Mouse (Mus musculus) layer of hippocampus, postnatal 36 days (tissue): Measurements from ENCODE around the gene Spns3. TPM values are rescaled to one million over a fixed set of nuclear protein-coding genes. Genes with fewer than 3 reads are reported as not detected.

Experiments
- DNase-seq, 2 experiments: peaks; one replicate each; pipeline ENCODE4 v3.0.0; 2022
- total RNA-seq, 2 experiments: library from RNA; stranded (reverse); gene quantifications; 2 replicates each; pipeline ENCODE4 v1.2.3; 2021

The Spns3 gene
- total RNA-seq, 2 experiments from 2014 or later = 0.25 to 0.30 TPM

DNA sequence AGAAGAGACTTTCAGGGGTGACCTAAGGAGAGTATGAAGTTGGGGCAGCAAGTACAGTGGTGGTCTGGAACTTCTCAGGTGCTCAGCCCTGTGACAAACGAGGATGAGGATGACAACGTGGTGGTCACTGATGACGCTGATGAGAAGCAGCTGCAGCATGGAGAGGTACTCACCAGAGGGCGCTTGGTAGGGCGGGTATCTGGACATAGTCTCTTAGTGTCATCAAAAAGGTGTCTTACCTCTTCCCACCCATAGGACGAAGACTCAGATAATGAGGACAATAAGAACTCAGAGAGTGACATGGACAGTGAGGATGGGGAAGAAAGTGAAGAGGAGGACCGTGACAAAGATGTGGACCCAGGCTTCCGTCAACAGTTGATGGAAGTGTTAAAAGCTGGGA is 102.8 kb downstream of the Spns3 start:
- DNase-seq = no peak

DNA sequence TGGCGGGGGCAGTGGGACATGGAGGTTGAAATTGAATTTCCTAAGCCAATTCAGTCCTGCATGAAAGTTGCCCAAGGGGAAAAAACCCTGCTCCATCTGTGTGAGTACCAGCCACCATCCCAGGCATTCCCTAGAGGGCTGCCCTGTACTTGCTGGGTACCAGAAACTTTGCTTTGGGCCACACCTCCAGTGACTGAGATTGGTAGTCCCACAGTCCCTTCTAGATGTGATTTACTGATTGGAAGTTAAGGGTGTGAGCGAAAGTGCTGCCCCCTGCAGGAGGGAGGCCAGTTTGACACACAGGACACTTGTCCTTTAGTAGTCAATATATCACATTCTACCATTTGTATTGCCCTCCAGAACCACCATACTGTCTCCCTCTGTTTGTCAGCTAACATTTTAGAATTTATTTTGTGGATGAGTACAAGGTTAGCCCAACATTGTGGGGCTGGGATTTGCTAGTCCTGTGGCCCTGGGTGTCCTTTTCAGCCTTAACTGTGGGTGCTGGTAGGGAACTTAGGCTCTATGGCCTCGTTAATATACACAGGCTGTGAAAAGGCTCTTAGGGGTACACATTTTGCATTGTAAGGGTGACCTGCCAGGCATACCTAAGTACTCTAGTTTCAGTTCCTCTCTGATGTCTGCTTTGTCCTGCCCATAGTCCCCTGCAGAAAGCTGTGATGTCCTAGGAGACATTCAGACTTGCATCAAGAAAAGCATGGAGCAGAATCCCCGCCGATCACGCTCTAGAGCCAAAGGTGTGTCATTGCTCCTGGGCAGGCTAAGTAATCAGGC is 103.8 kb downstream of the Spns3 start:
- no peak for DNase-seq

Other genes starting within 250 kb of the Spns3 start
- 1 to 10 TPM; 3.6 to 5.8 TPM for gene Xaf1, start 248.9 kb downstream of the Spns3 start, total RNA-seq
- gene Fbxo39, start 236.1 kb downstream of the Spns3 start, total RNA-seq = not detected
- gene Tekt1, start 188.1 kb downstream of the Spns3 start, total RNA-seq = 1 to 10 TPM; 2.2 to 3.1 TPM
- 1 to 10 TPM; 1.5 to 2.7 TPM for gene Smtnl2, start 138.8 kb downstream of the Spns3 start, total RNA-seq
- not detected for gene Ggt6, start 115.0 kb downstream of the Spns3 start, total RNA-seq
- gene Mybbp1a, start 109.2 kb downstream of the Spns3 start, total RNA-seq = 10 to 100 TPM; 51.3 to 52.2 TPM
- 100 to 1,000 TPM in 1 of 2 experiments, 10 to 100 TPM in 1; 91.4 to 129 TPM for gene Spns2, start 60.6 kb downstream of the Spns3 start, total RNA-seq
- 10 to 100 TPM; 47.7 to 49.7 TPM for gene Ube2g1, start 56.8 kb upstream of the Spns3 start, total RNA-seq
- gene Ankfy1, start 139.5 kb upstream of the Spns3 start, total RNA-seq = 10 to 100 TPM; 36.3 to 41.9 TPM
- 10 to 100 TPM; 18.6 to 22.8 TPM for gene Cyb5d2, start 245.6 kb upstream of the Spns3 start, total RNA-seq
- 10 to 100 TPM; 42.1 to 51.0 TPM for gene Zzef1, start 245.7 kb upstream of the Spns3 start, total RNA-seq